Mouse (Mus musculus) limb, embryonic 11.5 days (tissue): ENCODE results near the gene Aars. TPM values are rescaled to one million over a fixed set of nuclear protein-coding genes. Genes with fewer than 3 reads are reported as not detected.

Source experiments
- ATAC-seq: fragments of 200-750 bp; cut with Nextera tagmentation; 2 replicates; pipeline ENCODE4 v1.8.0; 2017; ENCODE audit warnings: low read depth; ENCODE audit not compliant: insufficient number of reproducible peaks, low FRiP score, low TSS enrichment
- DNase-seq: peaks from one replicate; pipeline ENCODE4 v3.0.0-alpha.2; 2015; ENCODE audit warnings: low spot score
- H3K27ac ChIP-seq: fragments of 300-500 bp; sonication (generic); replicated peaks from 2 replicates; pipeline ENCODE4 v1.5.1; 2014; ENCODE audit warnings: low read depth, mild to moderate bottlenecking, low read length
- H3K27me3 ChIP-seq: fragments of 300-500 bp; sonication (generic); 2 replicates; pipeline ENCODE4 v1.6.1; 2014; ENCODE audit warnings: mild to moderate bottlenecking, low read length, mixed read lengths; ENCODE audit not compliant: control insufficient read depth, insufficient read depth
- H3K36me3 ChIP-seq: fragments of 300-500 bp; sonication (generic); 2 replicates; pipeline ENCODE4 v1.6.1; 2014; ENCODE audit warnings: mild to moderate bottlenecking, low read length, moderate library complexity, mixed read lengths; ENCODE audit not compliant: control insufficient read depth, insufficient read depth
- H3K4me1 ChIP-seq: fragments of 300-500 bp; sonication (generic); 2 replicates; pipeline ENCODE4 v1.6.1; 2014; ENCODE audit warnings: low read length, mixed read lengths; ENCODE audit not compliant: control insufficient read depth, insufficient read depth
- H3K4me2 ChIP-seq: fragments of 300-500 bp; sonication (generic); 2 replicates; pipeline ENCODE4 v1.6.1; 2014; ENCODE audit warnings: low read depth, mild to moderate bottlenecking, moderate library complexity; ENCODE audit not compliant: severe bottlenecking
- H3K4me3 ChIP-seq: fragments of 300-500 bp; sonication (generic); 2 replicates; pipeline ENCODE4 v1.5.1; 2014; ENCODE audit warnings: low read depth, low read length
- H3K9ac ChIP-seq: fragments of 300-500 bp; sonication (generic); 2 replicates; pipeline ENCODE4 v1.6.1; 2014; ENCODE audit warnings: mild to moderate bottlenecking, low read length
- H3K9me3 ChIP-seq: fragments of 300-500 bp; sonication (generic); 2 replicates; pipeline ENCODE4 v1.6.1; 2016; ENCODE audit warnings: low read length; ENCODE audit not compliant: control insufficient read depth
- WGBS: fragments of 180-500 bp; shearing (Covaris S2); extraction: QIAGEN DNeasy Blood & Tissue Kit; methylation state at CpG from one replicate; pipeline ENCODE4 v1.1.7; 2014; 5-methylcytosine and 5-hydroxymethylcytosine counted together
- polyA plus RNA-seq: library from polyadenylated mRNA; unstranded; fragments of >200 nt; fragmentation: Nextera tagmentation; extraction: Ambion mirVana; gene quantifications from 2 replicates; pipeline ENCODE4 v1.2.1, GENCODE M21; 2014

The Aars gene
- polyA plus RNA-seq, 1 experiment from 2014 or later = 66.1 TPM

GRCm38 (mm10) chr8:111044003-111044734, 11.2 kb downstream of the Aars start:
- ATAC-seq (no peak), DNase-seq (no peak)
- Histone ChIP-seq H3K27me3 (no peaks in the 10 kb centered on the region), H3K4me3 (no peak overlapping the region), H3K27ac (no peak overlapping the region), H3K36me3 (peaks cover 63% of the 10 kb centered on the region), H3K9ac (no peak overlapping the region), H3K4me2 (no peak overlapping the region), H3K4me1 (no peaks in the 10 kb centered on the region), H3K9me3 (no peaks in the 10 kb centered on the region)
- WGBS = 56% methylated on average over 2 of the region's 2 CpGs

DNA sequence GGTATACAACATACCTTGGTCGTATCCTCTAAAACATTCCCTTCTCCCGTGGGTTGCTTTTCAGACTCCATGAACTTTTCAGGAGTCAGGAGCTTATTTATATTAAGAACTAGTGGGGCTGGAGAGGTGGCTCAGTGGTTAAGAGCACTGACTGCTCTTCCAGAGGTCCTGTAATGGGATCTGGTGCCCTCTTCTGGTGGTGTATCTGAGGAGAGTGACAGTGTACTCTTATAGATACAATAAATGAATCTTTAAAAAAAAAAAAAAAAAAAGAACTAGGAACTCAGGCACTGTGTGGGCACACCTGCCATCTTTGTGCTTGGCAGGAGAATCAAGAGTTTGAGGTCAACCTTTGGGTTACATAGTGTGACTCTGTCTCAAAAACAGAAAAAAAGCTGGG, 15.8 kb downstream of the Aars start:
- 90% methylated on average over 2 of the region's 2 CpGs for WGBS
- DNase-seq (no peak), ATAC-seq (no peak)
- no peaks in the 10 kb centered on the region for H3K4me1 ChIP-seq
- no peak overlapping the region for H3K27ac ChIP-seq
- no peak overlapping the region for H3K4me2 ChIP-seq
- H3K27me3 ChIP-seq = no peaks in the 10 kb centered on the region
- H3K9me3 ChIP-seq = no peaks in the 10 kb centered on the region
- H3K9ac ChIP-seq = no peak overlapping the region
- no peak overlapping the region for H3K4me3 ChIP-seq
- H3K36me3 ChIP-seq = peaks cover 59% of the 10 kb centered on the region

DNA sequence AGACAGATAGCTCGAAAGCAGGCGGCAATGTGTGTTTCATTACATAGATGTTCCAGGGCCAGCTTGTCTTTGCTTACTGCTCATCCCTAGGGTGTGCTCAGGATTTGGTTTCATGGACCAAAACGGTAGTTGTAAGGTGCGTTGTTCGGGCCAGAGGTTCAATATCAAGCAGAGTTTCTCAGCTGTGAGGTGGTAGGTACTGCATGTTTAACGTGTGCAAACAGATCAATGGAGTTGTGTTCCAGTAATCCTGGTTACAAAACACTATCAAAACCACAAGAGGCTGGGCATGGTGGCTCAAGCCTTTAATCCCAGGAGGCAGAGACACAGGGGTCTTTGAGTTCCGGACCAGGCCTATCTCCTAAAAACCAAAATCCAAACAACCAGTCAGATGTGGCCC, 16.2 kb downstream of the Aars start:
- 93% methylated on average over 7 of the region's 7 CpGs for WGBS

DNA sequence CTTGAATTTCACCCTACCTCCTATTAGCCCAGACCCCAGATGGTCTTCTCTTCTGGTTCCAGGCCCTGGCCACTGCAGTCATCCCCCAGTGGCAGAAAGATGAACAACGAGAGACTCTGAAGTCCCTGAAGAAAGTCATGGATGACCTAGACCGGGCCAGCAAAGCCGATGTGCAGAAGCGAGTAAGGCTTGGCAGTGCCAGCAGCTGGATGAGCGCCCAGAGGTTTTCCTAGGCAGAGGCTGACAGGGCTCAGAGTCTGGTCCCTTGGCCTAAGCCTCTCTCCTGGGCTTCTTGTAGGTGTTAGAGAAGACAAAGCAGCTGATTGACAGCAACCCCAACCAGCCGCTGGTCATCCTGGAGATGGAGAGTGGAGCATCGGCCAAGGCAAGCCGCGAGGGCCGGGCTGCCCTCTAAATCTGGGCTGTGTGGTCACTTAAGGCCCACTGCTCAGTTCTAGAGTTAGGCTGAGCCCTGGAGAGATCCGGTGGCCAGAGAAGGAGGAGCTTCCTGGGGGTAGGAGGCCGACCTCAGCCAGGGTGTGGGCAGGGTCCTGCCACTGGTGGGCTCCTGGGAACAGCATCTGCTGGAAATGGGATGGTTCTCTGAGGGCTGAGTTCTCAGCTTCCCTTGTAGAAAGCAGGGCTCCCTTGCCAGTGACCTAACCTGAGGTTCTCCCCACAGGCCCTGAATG, 21.0 kb downstream of the Aars start:
- no peak overlapping the region for H3K9ac ChIP-seq
- DNase-seq (no peak), ATAC-seq (no peak)
- no peak overlapping the region for H3K4me3 ChIP-seq
- H3K4me2 ChIP-seq = no peak overlapping the region
- H3K4me1 ChIP-seq = peaks cover 3% of the 10 kb centered on the region; the same call in 1 of the 2 replicates
- 95% methylated on average over 12 of the region's 12 CpGs for WGBS
- H3K27ac ChIP-seq = no peak overlapping the region
- H3K9me3 ChIP-seq = no peaks in the 10 kb centered on the region
- no peaks in the 10 kb centered on the region for H3K27me3 ChIP-seq
- peaks cover 40% of the 10 kb centered on the region for H3K36me3 ChIP-seq

More for the DNA sequence above, 16.2 kb downstream of the Aars start:
- Histone ChIP-seq H3K4me2 (no peak overlapping the region), H3K27me3 (no peaks in the 10 kb centered on the region), H3K4me3 (no peak overlapping the region), H3K36me3 (peaks cover 60% of the 10 kb centered on the region), H3K4me1 (no peaks in the 10 kb centered on the region), H3K27ac (no peak overlapping the region), H3K9me3 (no peaks in the 10 kb centered on the region), H3K9ac (no peak overlapping the region)
- ATAC-seq (no peak), DNase-seq (no peak)

GRCm38 (mm10) chr8:111055031-111055634, 22.2 kb downstream of the Aars start:
- Histone ChIP-seq H3K9ac (no peak overlapping the region), H3K4me3 (no peak overlapping the region), H3K9me3 (no peaks in the 10 kb centered on the region), H3K4me1 (peaks cover 6% of the 10 kb centered on the region; the same call in 1 of the 2 replicates), H3K27me3 (no peaks in the 10 kb centered on the region), H3K27ac (no peak overlapping the region), H3K4me2 (no peak overlapping the region), H3K36me3 (peaks cover 30% of the 10 kb centered on the region)
- DNase-seq = no peak
- 94% methylated on average over 17 of the region's 17 CpGs for WGBS
- ATAC-seq = no peak

- WGBS = 64% methylated on average over 2 of the region's 2 CpGs
- Histone ChIP-seq H3K4me1 (peaks cover 6% of the 10 kb centered on the region; the same call in 1 of the 2 replicates), H3K4me2 (no peak overlapping the region), H3K9me3 (no peaks in the 10 kb centered on the region), H3K27me3 (no peaks in the 10 kb centered on the region), H3K9ac (no peak overlapping the region), H3K4me3 (peak overlapping the region; percentile 89; the same call in 1 of the 2 replicates), H3K36me3 (peaks cover 27% of the 10 kb centered on the region), H3K27ac (no peak overlapping the region)
- DNase-seq = no peak
- 0 out of 2 replicates have a peak, but pooled peaks have one; percentile 24 for ATAC-seq
Measured at GRCm38 (mm10) chr8:111055661-111056060, 22.7 kb downstream of the Aars start.

GRCm38 (mm10) chr8:111056158-111056663, 23.3 kb downstream of the Aars start, which contains the start of gene Exosc6:
Gene Exosc6, plus strand, starts transcription at chr8:111056339.
- H3K4me3 ChIP-seq = peak within 1 kb of the TSS; percentile 89
- peak within 1 kb of the TSS; percentile 99 for H3K4me2 ChIP-seq
- DNase-seq (peak; percentile 94), ATAC-seq (peak; percentile 88)
- no peaks in the 10 kb centered on the region for H3K27me3 ChIP-seq
- H3K27ac ChIP-seq = peak within 1 kb of the TSS; percentile 56
- peak within 1 kb of the TSS; percentile 88 for H3K9ac ChIP-seq
- H3K36me3 ChIP-seq = peaks cover 27% of the 10 kb centered on the region
- under 1% methylated on average over 68 of the region's 68 CpGs for WGBS
- H3K4me1 ChIP-seq = peaks cover 8% of the 10 kb centered on the region; the same call in 1 of the 2 replicates
- H3K9me3 ChIP-seq = no peaks in the 10 kb centered on the region

GRCm38 (mm10) chr8:111056691-111057293, 23.8 kb downstream of the Aars start:
- peak overlapping the region; percentile 89 for H3K4me3 ChIP-seq
- H3K4me1 ChIP-seq = peaks cover 8% of the 10 kb centered on the region; the same call in 1 of the 2 replicates
- ATAC-seq (0 out of 2 replicates have a peak, but pooled peaks have one; percentile 17), DNase-seq (peak; percentile 47)
- no peaks in the 10 kb centered on the region for H3K9me3 ChIP-seq
- H3K9ac ChIP-seq = peak overlapping the region; percentile 88
- no peaks in the 10 kb centered on the region for H3K27me3 ChIP-seq
- H3K4me2 ChIP-seq = peak overlapping the region; percentile 99
- H3K27ac ChIP-seq = peak overlapping the region; percentile 56
- peaks cover 22% of the 10 kb centered on the region for H3K36me3 ChIP-seq
- under 1% methylated on average over 54 of the region's 63 CpGs for WGBS
